Mouse (Mus musculus) brain, embryonic 14.5 days (tissue): ENCODE results near the gene Tdrd5.

Experiments
- CTCF ChIP-seq: fragments of 200-500 bp; IDR thresholded peaks from 2 replicates; pipeline ENCODE4 v1.5.1; 2012; ENCODE audit warnings: inconsistent platforms, mild to moderate bottlenecking, moderate library complexity, borderline replicate concordance; ENCODE audit not compliant: insufficient read depth, insufficient read length; ENCODE audit errors: extremely low read depth
- POLR2A ChIP-seq: fragments of 200-500 bp; IDR thresholded peaks from 2 replicates; pipeline ENCODE4 v1.6.1; 2012; ENCODE audit warnings: mild to moderate bottlenecking, inconsistent platforms, borderline replicate concordance; ENCODE audit not compliant: poor library complexity, insufficient read depth, insufficient read length, severe bottlenecking; ENCODE audit errors: extremely low read depth

- no peak for TF ChIP-seq CTCF
- no peak for TF ChIP-seq POLR2A
These were observed 18.5 kb downstream of the Tdrd5 start for GRCm38 (mm10) chr1:156284851-156285540.
